In genomic region chr6:34642075-34642547, GRCm38 (mm10) we compare ENCODE assay signal across 15 mouse cellular contexts. TPM values are rescaled to one million over a fixed set of nuclear protein-coding genes. Genes with fewer than 3 reads are reported as not detected.
DNase-seq lines count a peak whose midpoint lies in the region; ATAC-seq lines count a peak whose summit lies in the region.
"Had no signal": no experiment of that assay in that cellular context is flagged by ENCODE, and none has a peak within 500 bp of the region (broad histone marks: within the 10 kb centered on the region; RNA-seq: fewer than 3 reads in every experiment).

No protein-coding gene starts in this region.

- no peak for ATAC-seq in embryonic facial prominence, embryonic 12.5 days (ENCODE audit: insufficient number of reproducible peaks, insufficient read depth, low FRiP score, low TSS enrichment)
- no peak for ATAC-seq in kidney, embryonic 15.5 days (replicated peaks; ENCODE audit: low FRiP score)
- ATAC-seq: midbrain, embryonic 13.5 days had no signal

- no peak overlapping the region for H3K9ac ChIP-seq in embryonic facial prominence, embryonic 12.5 days
- no peak overlapping the region for H3K9ac ChIP-seq in kidney, embryonic 15.5 days
- H3K9ac ChIP-seq: liver, embryonic 13.5 days; midbrain, embryonic 13.5 days; neural tube, embryonic 12.5 days had no signal

- DNase-seq in embryonic facial prominence, embryonic 10.5 days (ENCODE audit: low spot score) = no peak
- no peak for DNase-seq in kidney, postnatal 14 days
- peak; percentile 53 for DNase-seq in brain, adult 2 months (ENCODE audit: low read depth, low spot score)
- DNase-seq in lung, postnatal 25 days (ENCODE audit: low spot score) = peak; percentile 36
- DNase-seq in cerebellum, postnatal 10 days = no peak
- no peak for DNase-seq in cerebellum, adult 11-12 months
- DNase-seq: adrenal gland, adult 2 months; layer of hippocampus, postnatal 36 days; liver, embryonic 13.5 days; right cerebral cortex, postnatal 14 days had no signal

- H3K4me3 ChIP-seq in embryonic facial prominence, embryonic 12.5 days = no peak overlapping the region
- no peak overlapping the region for H3K4me3 ChIP-seq in embryonic facial prominence, embryonic 10.5 days
- no peak overlapping the region for H3K4me3 ChIP-seq in kidney, embryonic 15.5 days (replicated peaks)
- H3K4me3 ChIP-seq: liver, embryonic 13.5 days; midbrain, embryonic 13.5 days; neural tube, embryonic 12.5 days had no signal

- peaks cover 30% of the 10 kb centered on the region for H3K4me1 ChIP-seq in embryonic facial prominence, embryonic 12.5 days
- H3K4me1 ChIP-seq in embryonic facial prominence, embryonic 10.5 days = peaks cover 37% of the 10 kb centered on the region
- peaks cover 41% of the 10 kb centered on the region for H3K4me1 ChIP-seq in kidney, embryonic 15.5 days
- H3K4me1 ChIP-seq: liver, embryonic 13.5 days had no signal

- H3K27ac ChIP-seq in embryonic facial prominence, embryonic 12.5 days = peak overlapping the region; percentile 36; the same call in 1 of the 2 replicates
- no peak overlapping the region for H3K27ac ChIP-seq in embryonic facial prominence, embryonic 10.5 days (replicated peaks)
- peak overlapping the region; percentile 18; the same call in 1 of the 2 replicates for H3K27ac ChIP-seq in kidney, embryonic 15.5 days
- H3K27ac ChIP-seq: liver, embryonic 13.5 days; midbrain, embryonic 13.5 days; neural tube, embryonic 12.5 days had no signal

- no peaks in the 10 kb centered on the region for H3K36me3 ChIP-seq in embryonic facial prominence, embryonic 12.5 days
- H3K36me3 ChIP-seq in embryonic facial prominence, embryonic 10.5 days (replicated peaks) = no peaks in the 10 kb centered on the region
- H3K36me3 ChIP-seq in kidney, embryonic 15.5 days = no peaks in the 10 kb centered on the region
- H3K36me3 ChIP-seq: G1E; liver, embryonic 13.5 days; midbrain, embryonic 13.5 days; neural tube, embryonic 12.5 days had no signal

- 73% methylated on average over 5 of the region's 5 CpGs for WGBS in embryonic facial prominence, embryonic 12.5 days
- 86% methylated on average over 5 of the region's 5 CpGs for WGBS in embryonic facial prominence, embryonic 10.5 days
- WGBS in kidney, embryonic 15.5 days = 38% methylated on average over 5 of the region's 5 CpGs

- no peaks in the 10 kb centered on the region for H3K27me3 ChIP-seq in embryonic facial prominence, embryonic 12.5 days
- no peaks in the 10 kb centered on the region for H3K27me3 ChIP-seq in embryonic facial prominence, embryonic 10.5 days (replicated peaks; ENCODE audit: low read depth, poor library complexity, severe bottlenecking)
- H3K27me3 ChIP-seq in kidney, embryonic 15.5 days = no peaks in the 10 kb centered on the region
- H3K27me3 ChIP-seq: liver, embryonic 13.5 days; midbrain, embryonic 13.5 days; neural tube, embryonic 12.5 days had no signal

- H3K4me2 ChIP-seq in embryonic facial prominence, embryonic 12.5 days (replicated peaks) = no peak overlapping the region
- no peak overlapping the region for H3K4me2 ChIP-seq in kidney, embryonic 15.5 days
- H3K4me2 ChIP-seq: liver, embryonic 13.5 days; midbrain, embryonic 13.5 days; neural tube, embryonic 12.5 days had no signal

- no peaks in the 10 kb centered on the region for H3K9me3 ChIP-seq in embryonic facial prominence, embryonic 12.5 days
- H3K9me3 ChIP-seq in embryonic facial prominence, embryonic 10.5 days = no peaks in the 10 kb centered on the region
- H3K9me3 ChIP-seq in kidney, embryonic 15.5 days (replicated peaks) = no peaks in the 10 kb centered on the region
- H3K9me3 ChIP-seq: G1E; liver, embryonic 13.5 days; midbrain, embryonic 13.5 days; neural tube, embryonic 12.5 days had no signal

RNA-seq across cellular contexts. Expression of gene Cald1, which starts 43.8 kb away (rescaled TPM):
- 342 and 370 TPM in 2 replicates for polyA plus RNA-seq in embryonic facial prominence, embryonic 12.5 days (2016; fragmentation: Nextera tagmentation; extraction: Ambion mirVana)
- 189 and 232 TPM in 2 replicates for polyA plus RNA-seq in embryonic facial prominence, embryonic 10.5 days (2016; fragmentation: Nextera tagmentation; extraction: Ambion mirVana)
- 242 and 266 TPM in 2 replicates for polyA plus RNA-seq in kidney, embryonic 15.5 days (2015; fragmentation: Nextera tagmentation; extraction: Ambion mirVana)
- polyA plus RNA-seq: G1E had no signal

Comparison
In these comparisons a context has a peak if more than half of its experiments do, and no peak if none do; other contexts are left out.
1. DNase-seq: peak in brain, adult 2 months (single experiment) and lung, postnatal 25 days (single experiment); none in embryonic facial prominence, embryonic 10.5 days (single experiment), kidney, postnatal 14 days (single experiment), cerebellum, postnatal 10 days (0 of 2) and cerebellum, adult 11-12 months (single experiment).